Mouse (Mus musculus) intestine, postnatal 0 days (tissue): ENCODE measurements around the gene Tie1. TPM values are rescaled to one million over a fixed set of nuclear protein-coding genes. Genes with fewer than 3 reads are reported as not detected.
A peak's percentile ranks its signal among the peaks of the same experiment; 100 is the strongest.

ENCODE experiments used
- ATAC-seq: fragments of 200-750 bp; cut with Nextera tagmentation; 2 replicates; pipeline ENCODE4 v1.8.0; 2017; ENCODE audit warnings: mild to moderate bottlenecking, moderate TSS enrichment, moderate library complexity
- H3K27ac ChIP-seq: fragments of 300-500 bp; sonication (generic); 2 replicates; pipeline ENCODE4 v1.5.1; 2014; ENCODE audit warnings: mild to moderate bottlenecking, low read depth, low read length, moderate library complexity
- H3K27me3 ChIP-seq: fragments of 300-500 bp; sonication (generic); replicated peaks from 2 replicates; pipeline ENCODE4 v1.6.1; 2014; ENCODE audit warnings: low read length, mixed read lengths; ENCODE audit not compliant: control insufficient read depth, insufficient read depth
- H3K36me3 ChIP-seq: fragments of 300-500 bp; sonication (generic); 2 replicates; pipeline ENCODE4 v1.6.1; 2014; ENCODE audit warnings: mild to moderate bottlenecking, moderate library complexity; ENCODE audit not compliant: control insufficient read depth, insufficient read depth
- H3K4me1 ChIP-seq: fragments of 300-500 bp; sonication (generic); replicated peaks from 2 replicates; pipeline ENCODE4 v1.6.1; 2014; ENCODE audit warnings: antibody characterized with exemption, low read length, mixed read lengths; ENCODE audit not compliant: control insufficient read depth, insufficient read depth
- H3K4me2 ChIP-seq: fragments of 300-500 bp; sonication (generic); replicated peaks from 2 replicates; pipeline ENCODE4 v1.6.1; 2014; ENCODE audit warnings: low read depth, mild to moderate bottlenecking, moderate library complexity
- H3K4me3 ChIP-seq: fragments of 300-500 bp; sonication (generic); 2 replicates; pipeline ENCODE4 v1.5.1; 2014; ENCODE audit warnings: low read depth, low read length
- H3K9ac ChIP-seq: fragments of 300-500 bp; sonication (generic); 2 replicates; pipeline ENCODE4 v1.6.1; 2014; ENCODE audit warnings: mild to moderate bottlenecking, low read depth, low read length
- H3K9me3 ChIP-seq: fragments of 300-500 bp; sonication (generic); 2 replicates; pipeline ENCODE4 v1.6.1; 2016; ENCODE audit warnings: mixed run types; ENCODE audit not compliant: control insufficient read depth
- CTCF ChIP-seq: sonication (generic); IDR thresholded peaks from 2 replicates; pipeline ENCODE4 v1.5.1; 2016; ENCODE audit warnings: low read depth, mild to moderate bottlenecking, control low read depth, antibody characterized with exemption, moderate library complexity
- WGBS: fragments of 180-500 bp; shearing (Covaris S2); extraction: QIAGEN DNeasy Blood & Tissue Kit; methylation state at CpG from one replicate; pipeline ENCODE4 v1.1.7; 2014; 5-methylcytosine and 5-hydroxymethylcytosine counted together
- polyA plus RNA-seq: library from polyadenylated mRNA; unstranded; fragments of >200 nt; fragmentation: Nextera tagmentation; extraction: Ambion mirVana; gene quantifications from 2 replicates; pipeline ENCODE4 v1.2.1, GENCODE M21; 2015

Tie1 gene
- polyA plus RNA-seq, 1 experiment from 2014 or later, result 11.3 TPM

DNA sequence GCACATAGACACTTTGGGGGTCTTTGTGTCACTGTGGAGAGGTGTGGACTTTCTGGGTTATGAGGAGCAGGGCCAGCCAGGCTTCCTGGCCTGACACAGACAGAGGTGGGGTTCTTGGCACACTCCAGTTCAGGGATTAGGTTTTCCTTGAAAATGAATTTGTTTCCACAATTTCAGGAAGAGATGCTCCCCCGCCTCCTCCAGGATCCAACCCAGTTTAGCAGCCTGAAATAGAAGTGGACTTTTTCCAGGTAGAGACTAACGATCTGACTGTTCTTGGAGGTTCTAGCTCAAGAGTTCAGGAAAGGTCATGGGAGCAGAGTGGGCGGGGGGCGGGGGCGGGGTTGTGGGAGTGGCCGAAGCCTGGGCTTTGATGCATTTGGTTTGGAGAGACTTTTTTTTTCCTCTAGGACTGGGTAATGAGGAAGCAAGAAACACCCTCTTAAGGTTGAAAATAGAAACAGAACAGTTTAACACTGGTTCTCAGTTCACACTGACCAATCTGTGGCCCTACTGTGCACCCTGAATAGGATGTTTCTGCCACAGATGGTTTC, 10.4 kb upstream of the Tie1 start:
- no peaks in the 10 kb centered on the region for H3K27me3 ChIP-seq
- TF ChIP-seq CTCF, result no peak
- 39% methylated on average over 6 of the region's 6 CpGs for WGBS
- no peak overlapping the region for H3K27ac ChIP-seq
- H3K4me3 ChIP-seq, result no peak overlapping the region
- H3K4me1 ChIP-seq, result no peaks in the 10 kb centered on the region
- no peak overlapping the region for H3K9ac ChIP-seq
- no peak overlapping the region for H3K4me2 ChIP-seq
- ATAC-seq, result no peak
- no peaks in the 10 kb centered on the region for H3K9me3 ChIP-seq
- no peaks in the 10 kb centered on the region for H3K36me3 ChIP-seq

DNA sequence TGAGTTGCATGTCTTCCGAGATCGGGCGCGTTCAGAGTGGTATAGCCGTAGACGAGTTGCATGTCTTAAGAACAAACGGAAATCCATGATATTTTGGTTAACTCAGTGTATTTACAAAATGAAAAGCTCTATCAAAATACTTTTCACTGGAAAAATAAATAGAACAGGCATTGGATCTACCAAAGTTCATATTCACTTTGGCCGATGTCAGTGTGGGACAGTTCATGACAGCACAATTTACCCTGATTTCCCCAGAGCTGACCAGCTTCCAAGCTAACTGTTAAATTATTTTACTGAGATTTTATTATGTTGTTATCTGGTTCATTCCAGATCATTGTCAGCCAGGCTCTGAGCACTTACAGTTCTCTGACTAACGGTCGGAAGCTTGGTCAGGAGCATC, 600 bp upstream of the Tie1 start:
- Histone ChIP-seq H3K4me3 (no peak overlapping the region), H3K27ac (no peak overlapping the region), H3K36me3 (no peaks in the 10 kb centered on the region), H3K4me1 (no peaks in the 10 kb centered on the region), H3K27me3 (no peaks in the 10 kb centered on the region; the same call in 1 of the 2 replicates), H3K9me3 (no peaks in the 10 kb centered on the region), H3K4me2 (no peak overlapping the region), H3K9ac (no peak overlapping the region)
- WGBS, result 75% methylated on average over 10 of the region's 10 CpGs
- TF ChIP-seq CTCF, result no peak
- ATAC-seq, result no peak

DNA sequence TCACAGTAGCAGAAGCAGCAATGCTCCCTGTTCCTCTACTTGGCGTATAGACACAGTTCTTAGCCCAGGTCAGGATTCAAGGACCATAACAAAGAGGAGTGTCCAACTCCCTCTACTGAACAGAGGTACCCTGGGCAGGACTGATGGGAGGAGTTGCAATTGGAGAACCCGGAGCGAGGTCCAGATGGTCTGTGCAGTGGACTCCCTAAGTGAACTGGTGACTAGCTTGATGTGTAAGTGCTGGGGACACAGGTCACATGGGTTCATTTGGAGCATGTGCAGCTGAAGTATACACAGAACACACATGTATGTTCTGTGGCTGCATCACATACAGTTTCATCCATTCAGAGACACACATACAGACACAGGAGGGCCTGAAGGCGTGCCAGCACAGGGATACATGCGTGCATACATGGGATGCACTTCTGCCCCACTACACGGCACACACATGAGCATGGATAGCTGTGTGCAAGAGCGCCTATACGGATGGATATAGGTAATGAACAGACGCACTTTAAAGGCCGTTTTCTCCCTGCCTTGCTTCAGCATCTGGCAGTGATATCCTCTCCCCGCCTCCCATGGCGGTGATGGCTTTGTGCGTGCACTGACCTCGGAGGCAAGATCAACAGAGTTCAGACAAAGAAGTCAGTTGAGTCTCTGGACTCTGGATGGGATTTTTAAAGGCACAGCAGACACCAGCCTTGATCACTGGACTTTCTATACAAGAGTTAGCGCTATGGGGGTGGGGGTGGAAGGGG, 12.9 kb downstream of the Tie1 start:
- H3K4me3 ChIP-seq, result no peak overlapping the region
- no peaks in the 10 kb centered on the region for H3K27me3 ChIP-seq
- no peak overlapping the region for H3K9ac ChIP-seq
- no peak for ATAC-seq
- no peak overlapping the region for H3K4me2 ChIP-seq
- no peak for TF ChIP-seq CTCF
- no peaks in the 10 kb centered on the region for H3K9me3 ChIP-seq
- H3K27ac ChIP-seq, result no peak overlapping the region
- WGBS, result 65% methylated on average over 15 of the region's 15 CpGs
- H3K4me1 ChIP-seq, result no peaks in the 10 kb centered on the region
- no peaks in the 10 kb centered on the region for H3K36me3 ChIP-seq

DNA sequence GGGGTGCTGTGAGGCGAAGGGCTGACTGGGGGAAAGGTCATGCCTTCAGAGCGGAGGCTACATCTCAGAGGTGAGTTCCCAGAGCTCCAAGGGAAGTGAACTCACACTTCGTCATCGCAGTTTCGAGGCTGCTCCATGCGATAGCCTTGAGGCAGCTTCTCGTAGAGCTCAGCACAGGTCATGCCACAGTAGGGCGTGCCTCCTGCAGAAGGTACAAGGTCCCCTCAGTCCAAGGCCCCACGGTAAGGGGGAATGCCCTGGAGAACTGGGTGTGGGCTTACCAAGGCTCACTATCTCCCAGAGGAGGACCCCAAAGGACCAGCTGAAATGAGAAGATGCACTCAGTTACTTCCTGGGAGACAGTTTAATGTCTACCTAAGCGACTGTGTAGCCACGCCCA, 17.2 kb downstream of the Tie1 start:
- Histone ChIP-seq H3K4me3 (no peak overlapping the region), H3K27ac (no peak overlapping the region), H3K27me3 (no peaks in the 10 kb centered on the region), H3K4me1 (no peaks in the 10 kb centered on the region), H3K9me3 (no peaks in the 10 kb centered on the region), H3K4me2 (no peak overlapping the region), H3K36me3 (no peaks in the 10 kb centered on the region), H3K9ac (no peak overlapping the region)
- WGBS, result 46% methylated on average over 11 of the region's 11 CpGs
- no peak for TF ChIP-seq CTCF
- ATAC-seq, result peak; percentile 88

DNA sequence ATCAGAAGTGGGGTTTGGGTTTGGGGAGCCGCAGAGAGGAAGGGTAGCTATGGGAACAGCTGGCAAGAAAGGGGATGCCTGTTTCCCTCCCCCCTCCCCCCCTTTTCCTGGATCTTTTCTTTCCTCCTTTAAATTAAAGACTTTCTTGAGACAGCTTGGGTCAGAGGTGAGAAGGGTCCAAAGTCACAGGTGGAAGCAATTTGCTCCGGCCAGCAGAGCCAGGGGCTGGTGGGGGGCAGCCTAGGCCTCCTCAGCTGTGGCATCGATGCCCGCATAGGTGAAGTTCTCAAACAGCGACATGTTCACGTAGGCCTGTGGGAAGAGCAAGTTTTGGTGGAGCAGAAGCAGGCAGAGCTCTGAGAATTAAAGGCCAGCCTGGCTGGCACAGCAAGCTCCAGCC, 18.6 kb downstream of the Tie1 start:
- ATAC-seq, result no peak
- H3K36me3 ChIP-seq, result no peaks in the 10 kb centered on the region
- TF ChIP-seq CTCF, result no peak
- H3K4me2 ChIP-seq, result no peak overlapping the region
- no peak overlapping the region for H3K27ac ChIP-seq
- no peaks in the 10 kb centered on the region for H3K9me3 ChIP-seq
- no peaks in the 10 kb centered on the region for H3K27me3 ChIP-seq
- WGBS, result 86% methylated on average over 6 of the region's 6 CpGs
- no peaks in the 10 kb centered on the region for H3K4me1 ChIP-seq
- no peak overlapping the region for H3K4me3 ChIP-seq
- H3K9ac ChIP-seq, result no peak overlapping the region

DNA sequence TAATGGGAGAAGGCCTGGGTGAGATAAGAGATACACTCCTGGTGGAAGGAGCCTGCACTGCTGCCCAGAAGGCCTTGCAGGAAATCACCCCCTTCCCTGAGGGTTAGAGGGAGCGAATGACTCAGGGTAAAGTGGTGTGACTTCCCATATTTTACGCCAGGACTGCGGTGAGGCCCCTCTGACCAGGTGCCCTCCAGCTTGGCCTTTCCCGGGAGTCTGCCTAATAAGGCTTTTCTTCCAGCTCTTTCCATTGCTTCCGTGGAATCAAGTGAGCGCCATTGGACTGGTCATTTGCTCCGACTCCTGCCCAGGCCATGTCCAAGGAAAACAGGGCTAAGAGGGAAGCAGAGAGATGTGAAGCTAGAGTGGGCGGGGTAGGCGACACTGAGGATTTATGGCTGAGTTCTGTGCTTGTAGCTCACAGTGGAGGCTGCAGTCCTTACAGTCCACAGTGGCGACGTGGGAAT, 24.1 kb downstream of the Tie1 start:
- H3K27me3 ChIP-seq, result no peaks in the 10 kb centered on the region
- H3K9ac ChIP-seq, result no peak overlapping the region
- peak; percentile 49; the same call in 1 of the 2 replicates for ATAC-seq
- H3K4me3 ChIP-seq, result no peak overlapping the region
- 31% methylated on average over 11 of the region's 11 CpGs for WGBS
- H3K4me1 ChIP-seq, result no peaks in the 10 kb centered on the region
- H3K36me3 ChIP-seq, result no peaks in the 10 kb centered on the region
- H3K9me3 ChIP-seq, result no peaks in the 10 kb centered on the region
- no peak overlapping the region for H3K27ac ChIP-seq
- H3K4me2 ChIP-seq, result no peak overlapping the region
- TF ChIP-seq CTCF, result no peak
